Mouse (Mus musculus): Measurements from ENCODE around the gene Mip.

DNA sequence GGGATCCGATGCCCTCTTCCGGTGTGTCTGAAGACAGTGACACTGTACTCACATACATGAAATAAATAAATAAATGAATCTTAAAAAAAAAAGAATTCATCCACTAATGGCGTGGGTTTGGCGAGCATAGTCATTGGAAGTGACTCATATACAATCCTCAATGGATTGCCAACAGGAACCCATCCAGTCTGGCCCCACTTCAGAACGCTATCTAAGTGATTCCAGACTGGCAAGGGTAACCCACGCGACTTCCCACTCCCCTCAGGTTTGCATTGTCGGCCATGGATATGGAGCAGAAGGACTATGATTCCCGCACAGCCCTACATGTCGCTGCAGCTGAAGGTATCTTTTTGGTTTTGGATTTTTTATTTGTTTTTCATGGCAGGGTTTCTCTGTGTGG is 17.3 kb upstream of the Mip start:
- TF ChIP-seq CTCF (IDR thresholded peaks at IDR 0.05; ENCODE audit: low read depth) (no peak), EP300 (optimal IDR thresholded peaks at IDR 0.05) (no peak)

Data from stomach, postnatal 0 days (tissue).